Mouse (Mus musculus): ENCODE data around the gene Tsn. TPM values are rescaled to one million over a fixed set of nuclear protein-coding genes. Genes with fewer than 3 reads are reported as not detected.
A peak's percentile ranks its signal among the peaks of the same experiment; 100 is the strongest.

Tsn gene
- total and polyA plus RNA-seq, 3 experiments, result 30.9 to 66.6 (median 63.0) TPM

GRCm38 (mm10) chr1:118297719-118298118, 13.8 kb downstream of the Tsn start:
- Histone ChIP-seq H3K4me3 (no peak overlapping the region), H3K27ac (no peak overlapping the region), H3K9ac (ENCODE audit: low read depth, low read length) (no peak overlapping the region), H3K36me3 (ENCODE audit: control insufficient read depth, insufficient read depth, low read length) (peaks cover 6% of the 10 kb centered on the region), H3K4me1 (ENCODE audit: control insufficient read depth, insufficient read depth, low read length) (no peaks in the 10 kb centered on the region), H3K79me2 (replicated peaks; ENCODE audit: control insufficient read depth, insufficient read depth, low read length) (no peaks in the 10 kb centered on the region), H3K27me3 (ENCODE audit: control insufficient read depth, insufficient read depth, low read length) (no peaks in the 10 kb centered on the region)
- TF ChIP-seq POLR2A (IDR thresholded peaks at IDR 0.05; ENCODE audit: insufficient read depth, low read depth, low read length) (no peak), CTCF (IDR thresholded peaks at IDR 0.05) (no peak), EP300 (IDR thresholded peaks at IDR 0.05; ENCODE audit: insufficient read depth, low read depth, low read length) (no peak)
- DNase-seq, result no peak
- 88% methylated on average over 2 of the region's 2 CpGs for WGBS
- intact Hi-C loops (cut with DNase I), result no loop called here

GRCm38 (mm10) chr1:118296673-118297072, 14.9 kb downstream of the Tsn start:
- H3K36me3 ChIP-seq (ENCODE audit: control insufficient read depth, insufficient read depth, low read length), result peaks cover 6% of the 10 kb centered on the region
- H3K27ac ChIP-seq, result no peak overlapping the region
- intact Hi-C loops (cut with DNase I), result no loop called here
- no peak for DNase-seq
- no peak for TF ChIP-seq EP300 (IDR thresholded peaks at IDR 0.05; ENCODE audit: insufficient read depth, low read depth, low read length)
- TF ChIP-seq CTCF (IDR thresholded peaks at IDR 0.05), result no peak
- TF ChIP-seq POLR2A (IDR thresholded peaks at IDR 0.05; ENCODE audit: insufficient read depth, low read depth, low read length), result no peak
- no peaks in the 10 kb centered on the region for H3K4me1 ChIP-seq (ENCODE audit: control insufficient read depth, insufficient read depth, low read length)
- WGBS, result 71% methylated on average over 3 of the region's 3 CpGs
- H3K4me3 ChIP-seq, result no peak overlapping the region
- no peaks in the 10 kb centered on the region for H3K79me2 ChIP-seq (replicated peaks; ENCODE audit: control insufficient read depth, insufficient read depth, low read length)
- H3K9ac ChIP-seq (ENCODE audit: low read depth, low read length), result no peak overlapping the region
- H3K27me3 ChIP-seq (ENCODE audit: control insufficient read depth, insufficient read depth, low read length), result no peaks in the 10 kb centered on the region

- Histone ChIP-seq H3K36me3 (ENCODE audit: control insufficient read depth, insufficient read depth, low read length) (peaks cover 6% of the 10 kb centered on the region), H3K27me3 (ENCODE audit: control insufficient read depth, insufficient read depth, low read length) (no peaks in the 10 kb centered on the region), H3K4me1 (ENCODE audit: control insufficient read depth, insufficient read depth, low read length) (no peaks in the 10 kb centered on the region), H3K4me3 (no peak overlapping the region), H3K9ac (ENCODE audit: low read depth, low read length) (no peak overlapping the region), H3K79me2 (replicated peaks; ENCODE audit: control insufficient read depth, insufficient read depth, low read length) (no peaks in the 10 kb centered on the region), H3K27ac (no peak overlapping the region)
- DNase-seq, result no peak
- WGBS, result 64% methylated on average over 5 of the region's 5 CpGs
- no peak for TF ChIP-seq CTCF (IDR thresholded peaks at IDR 0.05)
- no peak for TF ChIP-seq POLR2A (IDR thresholded peaks at IDR 0.05; ENCODE audit: insufficient read depth, low read depth, low read length)
- no peak for TF ChIP-seq EP300 (IDR thresholded peaks at IDR 0.05; ENCODE audit: insufficient read depth, low read depth, low read length)
- intact Hi-C loops (cut with DNase I), result no loop called here
These were observed 16.7 kb downstream of the Tsn start for GRCm38 (mm10) chr1:118294826-118295225.

GRCm38 (mm10) chr1:118294192-118294591, 17.3 kb downstream of the Tsn start:
- WGBS, result 98% methylated on average over 3 of the region's 3 CpGs
- Histone ChIP-seq H3K9ac (ENCODE audit: low read depth, low read length) (no peak overlapping the region), H3K79me2 (replicated peaks; ENCODE audit: control insufficient read depth, insufficient read depth, low read length) (no peaks in the 10 kb centered on the region), H3K27me3 (ENCODE audit: control insufficient read depth, insufficient read depth, low read length) (no peaks in the 10 kb centered on the region), H3K36me3 (ENCODE audit: control insufficient read depth, insufficient read depth, low read length) (peaks cover 4% of the 10 kb centered on the region), H3K27ac (no peak overlapping the region), H3K4me1 (ENCODE audit: control insufficient read depth, insufficient read depth, low read length) (no peaks in the 10 kb centered on the region), H3K4me3 (no peak overlapping the region)
- TF ChIP-seq CTCF (IDR thresholded peaks at IDR 0.05), result no peak
- no peak for TF ChIP-seq EP300 (IDR thresholded peaks at IDR 0.05; ENCODE audit: insufficient read depth, low read depth, low read length)
- no peak for TF ChIP-seq POLR2A (IDR thresholded peaks at IDR 0.05; ENCODE audit: insufficient read depth, low read depth, low read length)
- DNase-seq, result no peak
- intact Hi-C loops (cut with DNase I), result no loop called here

- TF ChIP-seq POLR2A (IDR thresholded peaks at IDR 0.05; ENCODE audit: insufficient read depth, low read depth, low read length), result no peak
- TF ChIP-seq EP300 (IDR thresholded peaks at IDR 0.05; ENCODE audit: insufficient read depth, low read depth, low read length), result no peak
- no peak for TF ChIP-seq CTCF (IDR thresholded peaks at IDR 0.05)
- Histone ChIP-seq H3K9ac (ENCODE audit: low read depth, low read length) (no peak overlapping the region), H3K79me2 (replicated peaks; ENCODE audit: control insufficient read depth, insufficient read depth, low read length) (no peaks in the 10 kb centered on the region), H3K36me3 (ENCODE audit: control insufficient read depth, insufficient read depth, low read length) (no peaks in the 10 kb centered on the region), H3K4me3 (no peak overlapping the region), H3K4me1 (ENCODE audit: control insufficient read depth, insufficient read depth, low read length) (no peaks in the 10 kb centered on the region), H3K27ac (no peak overlapping the region), H3K27me3 (ENCODE audit: control insufficient read depth, insufficient read depth, low read length) (no peaks in the 10 kb centered on the region)
- 87% methylated on average over 4 of the region's 4 CpGs for WGBS
- no peak for DNase-seq
- intact Hi-C loops (cut with DNase I), result no loop called here
These were observed 19.2 kb downstream of the Tsn start for GRCm38 (mm10) chr1:118292291-118292690.

- 19% methylated on average over 2 of the region's 2 CpGs for WGBS
- Histone ChIP-seq H3K4me1 (ENCODE audit: control insufficient read depth, insufficient read depth, low read length) (no peaks in the 10 kb centered on the region), H3K9ac (ENCODE audit: low read depth, low read length) (no peak overlapping the region), H3K4me3 (no peak overlapping the region), H3K27me3 (ENCODE audit: control insufficient read depth, insufficient read depth, low read length) (no peaks in the 10 kb centered on the region), H3K79me2 (replicated peaks; ENCODE audit: control insufficient read depth, insufficient read depth, low read length) (no peaks in the 10 kb centered on the region), H3K36me3 (ENCODE audit: control insufficient read depth, insufficient read depth, low read length) (no peaks in the 10 kb centered on the region), H3K27ac (no peak overlapping the region)
- TF ChIP-seq EP300 (IDR thresholded peaks at IDR 0.05; ENCODE audit: insufficient read depth, low read depth, low read length), result no peak
- TF ChIP-seq CTCF (IDR thresholded peaks at IDR 0.05), result peak; percentile 59
- intact Hi-C loops (cut with DNase I), result no loop called here
- DNase-seq, result no peak
These were observed 36.4 kb downstream of the Tsn start for GRCm38 (mm10) chr1:118275139-118275538.

Measured in heart, adult 2 months (tissue).